Comparison of ENCODE assay signal across 8 mouse cellular contexts in genomic region chr3:89226900-89227299, GRCm38 (mm10). TPM values are rescaled to one million over a fixed set of nuclear protein-coding genes. Genes with fewer than 3 reads are reported as not detected.
A peak's percentile ranks its signal among the peaks of the same experiment; 100 is the strongest.
DNase-seq lines count a peak whose midpoint lies in the region; ATAC-seq and TF ChIP-seq lines count a peak whose summit lies in the region.

TSS of gene Mtx1 (minus strand) at chr3:89227088.

- no peak for TF ChIP-seq CTCF in gastrocnemius, adult 2 months (IDR thresholded peaks at IDR 0.05)
- no peak for TF ChIP-seq CTCF in hindbrain, postnatal 0 days (IDR thresholded peaks at IDR 0.05; ENCODE audit: low read depth)

- H3K9ac ChIP-seq in kidney, embryonic 15.5 days: peak within 1 kb of the TSS; percentile 39; the same call in 1 of the 2 replicates
- H3K9ac ChIP-seq in hindbrain, postnatal 0 days (replicated peaks; ENCODE audit: low read length): peak within 1 kb of the TSS; percentile 45

- H3K4me3 ChIP-seq in kidney, embryonic 15.5 days (replicated peaks): peak within 1 kb of the TSS; percentile 45
- H3K4me3 ChIP-seq in gastrocnemius, adult 2 months: peak within 1 kb of the TSS; percentile 80
- H3K4me3 ChIP-seq in hindbrain, postnatal 0 days (ENCODE audit: low read length): peak within 1 kb of the TSS; percentile 40
- H3K4me3 ChIP-seq in macrophage (ENCODE audit: inconsistent target): no peak within 1 kb of the TSS; the same call in 1 of the 2 replicates

- H3K36me3 ChIP-seq in kidney, embryonic 15.5 days: peaks cover 9% of the 10 kb centered on the region; the same call in 1 of the 2 replicates
- no peaks in the 10 kb centered on the region for H3K36me3 ChIP-seq in hindbrain, postnatal 0 days (ENCODE audit: insufficient read depth, low read length)
- H3K36me3 ChIP-seq in macrophage (ENCODE audit: inconsistent target): no peaks in the 10 kb centered on the region

- no peaks in the 10 kb centered on the region for H3K9me3 ChIP-seq in kidney, embryonic 15.5 days (replicated peaks)
- no peaks in the 10 kb centered on the region for H3K9me3 ChIP-seq in hindbrain, postnatal 0 days (ENCODE audit: low read length)

- H3K4me1 ChIP-seq in kidney, embryonic 15.5 days: peaks cover 47% of the 10 kb centered on the region
- H3K4me1 ChIP-seq in hindbrain, postnatal 0 days (ENCODE audit: insufficient read depth, low read length): peaks cover 12% of the 10 kb centered on the region; the same call in 1 of the 2 replicates

- peak within 1 kb of the TSS; percentile 77; the same call in 1 of the 2 replicates for H3K27ac ChIP-seq in kidney, embryonic 15.5 days
- peak within 1 kb of the TSS; percentile 83 for H3K27ac ChIP-seq in gastrocnemius, adult 2 months
- peak within 1 kb of the TSS; percentile 78 for H3K27ac ChIP-seq in hindbrain, postnatal 0 days
- no peak within 1 kb of the TSS for H3K27ac ChIP-seq in macrophage

- peaks cover 13% of the 10 kb centered on the region for H3K27me3 ChIP-seq in kidney, embryonic 15.5 days
- H3K27me3 ChIP-seq in hindbrain, postnatal 0 days (ENCODE audit: insufficient read depth, low read length): no peaks in the 10 kb centered on the region

- no peak for DNase-seq in kidney, postnatal 4 days
- no peak for DNase-seq in adrenal gland, adult 18-20 months (ENCODE audit: low spot score in 2 of 2)
- DNase-seq in gastrocnemius, adult 2 months: no peak
- DNase-seq in hindbrain, postnatal 0 days (ENCODE audit: low spot score): no peak
- DNase-seq in ovary, postnatal 10 days (ENCODE audit: low spot score): no peak
- DNase-seq in cerebellum, postnatal 4 days (ENCODE audit: low spot score in 2 of 2): no peak

- no peaks in the 10 kb centered on the region for H3K79me2 ChIP-seq in macrophage (ENCODE audit: inconsistent target)

- H3K4me2 ChIP-seq in kidney, embryonic 15.5 days: peak within 1 kb of the TSS; percentile 80
- H3K4me2 ChIP-seq in hindbrain, postnatal 0 days (ENCODE audit: low read depth, low read length): peak within 1 kb of the TSS; percentile 68

- intact Hi-C loops in gastrocnemius, adult 2 months (cut with DNase I): no loop called here

- 3% methylated on average over 21 of the region's 21 CpGs for WGBS in kidney, embryonic 15.5 days
- 7% methylated on average over 21 of the region's 21 CpGs for WGBS in hindbrain, postnatal 0 days
- WGBS in macrophage (ENCODE audit: missing documents): 26% methylated on average over 20 of the region's 21 CpGs

- ATAC-seq in kidney, embryonic 15.5 days (replicated peaks; ENCODE audit: low FRiP score): peak; percentile 7; the same call in 1 of the 2 replicates
- no peak for ATAC-seq in hindbrain, postnatal 0 days

RNA-seq across cellular contexts. Expression of gene Mtx1, which starts in this region (rescaled TPM):
- polyA plus RNA-seq in kidney, embryonic 15.5 days (2015; fragmentation: Nextera tagmentation; extraction: Ambion mirVana): 211 and 219 TPM in 2 replicates
- total RNA-seq in adrenal gland, adult 18-20 months (2021): 100 to 1,000 TPM; 141 to 148 TPM
- total RNA-seq in gastrocnemius, adult 2 months (2021): 10 to 100 TPM; 40.7 to 51.4 TPM
- 103 and 130 TPM in 2 replicates for total RNA-seq in hindbrain, postnatal 0 days (2014; rRNA removed)
- 186 TPM in 2 replicates for polyA plus RNA-seq in hindbrain, postnatal 0 days (2015; fragmentation: Nextera tagmentation; extraction: Ambion mirVana)
- total RNA-seq in macrophage (2018; cell fraction: chromatin; rRNA removed): 10 to 100 TPM; 15.2 to 85.6 (median 46.7) TPM
- 10 to 100 TPM; 41.9 to 74.6 (median 63.6) TPM for total RNA-seq in macrophage (2018; cell fraction: cytosol; rRNA removed)
- 10 to 100 TPM; 27.0 to 68.5 (median 49.9) TPM for total RNA-seq in macrophage (2018; cell fraction: nucleus; rRNA removed)
- 55.2 to 102 TPM (median 79.3 TPM) in 3 replicates for polyA plus RNA-seq in macrophage (2018)
